Mouse (Mus musculus): Measurements from ENCODE around the gene Tnfrsf1b. TPM values are rescaled to one million over a fixed set of nuclear protein-coding genes. Genes with fewer than 3 reads are reported as not detected.

Tnfrsf1b gene
- polyA plus RNA-seq, 1 experiment from 2014 or later: 2.4 TPM

DNA sequence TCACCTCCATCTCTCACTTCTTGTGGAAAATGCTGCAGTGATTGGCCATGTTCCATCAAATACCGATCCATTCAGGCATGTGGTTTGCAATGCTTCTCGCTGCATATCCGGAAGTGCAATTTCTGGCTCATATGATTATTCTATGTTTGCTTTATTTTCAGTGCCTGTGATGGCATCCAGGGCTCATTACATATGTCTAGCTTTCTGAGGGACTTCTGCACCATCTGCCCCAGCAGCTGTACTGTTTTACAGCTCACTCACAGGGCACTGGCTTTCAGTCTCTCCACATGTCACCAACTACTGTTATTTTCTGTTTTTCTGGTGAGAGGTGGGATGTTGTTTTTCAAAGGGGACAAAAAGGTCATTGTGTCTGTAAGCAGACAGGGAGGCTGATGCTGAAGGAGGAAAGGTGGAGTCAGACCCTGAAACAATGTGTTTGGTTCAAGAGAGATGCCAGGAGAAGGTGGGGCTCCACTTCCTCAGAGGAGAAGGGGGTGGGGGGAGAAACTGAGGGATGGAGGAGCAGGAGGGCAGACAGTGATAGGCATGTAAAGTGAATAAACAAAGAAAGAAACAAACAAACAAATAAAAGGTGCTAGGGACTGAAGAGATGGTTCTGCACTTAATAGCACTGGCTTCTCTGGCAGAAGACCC, 38.8 kb downstream of the Tnfrsf1b start:
- Histone ChIP-seq H3K27me3 (ENCODE audit: control insufficient read depth, insufficient read depth, low read length) (no peaks in the 10 kb centered on the region), H3K4me1 (ENCODE audit: control insufficient read depth, insufficient read depth, low read length) (no peaks in the 10 kb centered on the region), H3K9ac (ENCODE audit: low read length) (no peak overlapping the region), H3K4me3 (ENCODE audit: low read depth, low read length) (no peak overlapping the region), H3K36me3 (ENCODE audit: control insufficient read depth, insufficient read depth, low read length) (no peaks in the 10 kb centered on the region), H3K27ac (ENCODE audit: low read depth, low read length) (no peak overlapping the region), H3K4me2 (no peak overlapping the region), H3K9me3 (ENCODE audit: control insufficient read depth, low read length) (no peaks in the 10 kb centered on the region)
- ATAC-seq (ENCODE audit: low FRiP score) (no peak), DNase-seq (ENCODE audit: low spot score, missing footprints) (no peak)
- WGBS: 96% methylated on average over 3 of the region's 3 CpGs

DNA sequence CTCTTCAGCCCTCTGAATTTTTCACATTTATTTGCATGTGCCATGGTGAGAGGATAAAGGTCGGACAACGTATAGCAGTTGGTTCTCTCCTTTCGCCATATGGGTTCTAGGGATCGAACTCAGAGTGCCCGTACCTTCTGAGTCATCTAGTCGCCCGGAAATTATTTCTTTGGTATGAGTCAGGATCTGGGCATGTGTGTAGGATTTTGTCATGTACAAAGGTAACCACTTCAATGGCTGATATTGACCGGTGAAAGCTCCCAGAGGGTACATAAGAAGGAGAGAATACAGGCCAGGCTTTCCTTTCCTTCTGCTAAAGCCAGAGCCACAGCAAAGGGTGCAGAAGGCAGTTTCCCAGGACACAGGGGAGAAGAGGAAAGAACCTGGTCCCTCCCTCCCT, 41.9 kb downstream of the Tnfrsf1b start:
- WGBS: 87% methylated on average over 8 of the region's 8 CpGs

DNA sequence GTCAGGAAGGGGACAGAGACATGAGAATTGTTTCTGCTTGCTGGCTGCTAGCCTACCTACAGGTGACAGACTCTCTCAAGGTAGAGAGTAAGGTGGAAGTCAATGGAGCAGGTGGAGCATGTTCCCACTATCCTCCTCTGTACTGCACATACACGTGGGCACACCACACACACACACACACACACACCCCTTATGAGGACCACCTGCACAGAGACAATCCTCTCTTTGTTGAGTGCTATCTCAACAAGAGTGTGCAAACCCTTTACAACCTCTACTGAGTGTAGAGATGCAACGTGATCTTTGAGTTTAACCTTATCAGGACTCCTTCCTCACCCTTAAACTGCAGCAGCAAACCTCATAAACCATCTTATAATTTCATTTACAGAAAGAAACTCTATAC, 43.4 kb downstream of the Tnfrsf1b start:
- ATAC-seq (ENCODE audit: low FRiP score): no peak
- Histone ChIP-seq H3K36me3 (ENCODE audit: control insufficient read depth, insufficient read depth, low read length) (no peaks in the 10 kb centered on the region), H3K4me2 (no peak overlapping the region), H3K27me3 (ENCODE audit: control insufficient read depth, insufficient read depth, low read length) (no peaks in the 10 kb centered on the region), H3K9ac (ENCODE audit: low read length) (no peak overlapping the region), H3K4me3 (ENCODE audit: low read depth, low read length) (no peak overlapping the region), H3K27ac (ENCODE audit: low read depth, low read length) (no peak overlapping the region), H3K4me1 (ENCODE audit: control insufficient read depth, insufficient read depth, low read length) (no peaks in the 10 kb centered on the region), H3K9me3 (ENCODE audit: control insufficient read depth, low read length) (no peaks in the 10 kb centered on the region)
- DNase-seq (ENCODE audit: low spot score, missing footprints): no peak
- WGBS: 74% methylated on average over 2 of the region's 2 CpGs

More for the DNA sequence above, 41.9 kb downstream of the Tnfrsf1b start:
- no peaks in the 10 kb centered on the region for H3K36me3 ChIP-seq (ENCODE audit: control insufficient read depth, insufficient read depth, low read length)
- no peak overlapping the region for H3K4me3 ChIP-seq (ENCODE audit: low read depth, low read length)
- H3K27ac ChIP-seq (ENCODE audit: low read depth, low read length): no peak overlapping the region
- no peak overlapping the region for H3K9ac ChIP-seq (ENCODE audit: low read length)
- H3K4me2 ChIP-seq: no peak overlapping the region
- DNase-seq (ENCODE audit: low spot score, missing footprints): no peak
- no peaks in the 10 kb centered on the region for H3K4me1 ChIP-seq (ENCODE audit: control insufficient read depth, insufficient read depth, low read length)
- no peaks in the 10 kb centered on the region for H3K9me3 ChIP-seq (ENCODE audit: control insufficient read depth, low read length)
- ATAC-seq (ENCODE audit: low FRiP score): no peak
- H3K27me3 ChIP-seq (ENCODE audit: control insufficient read depth, insufficient read depth, low read length): no peaks in the 10 kb centered on the region

DNA sequence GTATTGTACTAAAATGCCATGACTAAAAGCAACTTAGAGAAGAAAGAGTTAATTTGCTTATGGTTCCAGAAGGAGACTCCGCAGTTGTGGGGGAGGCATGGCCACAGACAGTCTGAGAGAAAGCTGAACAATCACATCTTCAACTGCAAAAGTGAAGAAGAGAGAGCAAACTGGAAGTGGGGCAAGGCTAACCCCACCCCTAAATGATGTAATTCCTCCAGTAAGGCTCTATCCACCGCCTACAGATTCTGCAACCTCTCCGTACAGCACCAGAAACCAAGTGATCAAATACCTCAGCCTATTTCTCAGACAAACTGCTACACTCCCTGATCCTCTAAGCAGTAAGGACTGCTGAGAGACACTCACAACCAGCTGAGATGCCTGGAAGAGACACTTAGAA, 45.2 kb downstream of the Tnfrsf1b start:
- Histone ChIP-seq H3K36me3 (ENCODE audit: control insufficient read depth, insufficient read depth, low read length) (no peaks in the 10 kb centered on the region), H3K4me2 (no peak overlapping the region), H3K4me3 (ENCODE audit: low read depth, low read length) (no peak overlapping the region), H3K27me3 (ENCODE audit: control insufficient read depth, insufficient read depth, low read length) (no peaks in the 10 kb centered on the region), H3K27ac (ENCODE audit: low read depth, low read length) (no peak overlapping the region), H3K9ac (ENCODE audit: low read length) (no peak overlapping the region), H3K4me1 (ENCODE audit: control insufficient read depth, insufficient read depth, low read length) (no peaks in the 10 kb centered on the region), H3K9me3 (ENCODE audit: control insufficient read depth, low read length) (no peaks in the 10 kb centered on the region)
- no peak for DNase-seq (ENCODE audit: low spot score, missing footprints)
- 90% methylated on average over 3 of the region's 3 CpGs for WGBS
- no peak for ATAC-seq (ENCODE audit: low FRiP score)

DNA sequence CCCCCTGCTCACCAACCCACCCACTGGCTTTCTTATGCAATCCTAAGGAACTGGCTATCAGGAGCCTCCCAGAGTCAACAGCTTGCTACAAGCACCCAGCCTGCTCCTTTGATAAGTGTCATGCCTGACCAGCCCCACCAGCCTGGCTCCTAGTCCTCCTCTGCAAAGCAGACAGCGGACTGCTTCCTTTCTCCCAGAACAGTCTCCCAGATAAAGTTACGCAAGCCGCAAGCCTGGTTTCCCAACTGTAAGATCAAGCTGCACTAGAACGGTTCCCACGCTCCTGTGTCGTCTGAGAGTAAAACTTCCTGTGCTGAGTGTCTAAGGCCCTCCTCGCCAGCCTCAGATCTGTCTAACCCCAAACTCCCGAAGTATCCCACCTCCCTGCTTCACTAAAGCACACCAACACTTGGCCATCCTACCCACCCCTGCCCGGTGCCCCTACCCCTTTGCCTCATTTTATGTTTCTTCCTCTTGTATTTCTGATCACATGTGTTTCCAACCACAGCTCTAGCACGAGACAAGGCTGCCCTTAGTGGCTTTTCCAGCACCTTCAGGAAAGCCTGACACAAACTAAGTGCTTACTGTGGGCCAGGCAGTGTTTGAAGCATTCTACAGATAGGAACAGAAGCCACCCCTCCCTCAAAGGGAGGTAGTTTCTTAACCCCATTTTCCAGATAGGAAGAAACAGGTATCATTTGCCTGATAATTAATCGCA, 46.5 kb downstream of the Tnfrsf1b start:
- H3K36me3 ChIP-seq (ENCODE audit: control insufficient read depth, insufficient read depth, low read length): no peaks in the 10 kb centered on the region
- no peaks in the 10 kb centered on the region for H3K4me1 ChIP-seq (ENCODE audit: control insufficient read depth, insufficient read depth, low read length)
- WGBS: 51% methylated on average over 11 of the region's 11 CpGs
- H3K9me3 ChIP-seq (ENCODE audit: control insufficient read depth, low read length): no peaks in the 10 kb centered on the region
- H3K27ac ChIP-seq (ENCODE audit: low read depth, low read length): no peak overlapping the region
- ATAC-seq (ENCODE audit: low FRiP score): no peak
- peak; percentile 81 for DNase-seq (ENCODE audit: low spot score, missing footprints)
- no peaks in the 10 kb centered on the region for H3K27me3 ChIP-seq (ENCODE audit: control insufficient read depth, insufficient read depth, low read length)
- H3K4me3 ChIP-seq (ENCODE audit: low read depth, low read length): no peak overlapping the region
- no peak overlapping the region for H3K9ac ChIP-seq (ENCODE audit: low read length)
- H3K4me2 ChIP-seq: no peak overlapping the region

DNA sequence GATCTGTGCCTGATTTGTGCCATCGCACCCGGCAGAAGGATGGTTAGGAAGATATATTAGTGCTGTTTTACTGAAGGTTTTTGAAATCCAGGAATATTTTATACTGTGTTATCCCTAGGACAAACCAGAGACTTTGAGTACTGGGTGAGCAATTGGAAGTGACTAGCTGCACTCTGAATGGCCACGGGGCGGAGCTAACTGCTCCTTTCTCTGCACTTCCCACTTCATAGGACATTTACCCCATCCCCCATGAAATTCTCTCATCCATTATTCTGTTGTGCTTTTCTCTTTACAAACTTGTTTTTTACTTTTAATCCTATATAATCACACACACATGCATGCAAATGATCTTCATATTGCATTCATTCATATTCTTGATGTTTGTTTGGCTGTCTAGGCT, 50.1 kb downstream of the Tnfrsf1b start:
- DNase-seq (ENCODE audit: low spot score, missing footprints) (no peak), ATAC-seq (ENCODE audit: low FRiP score) (no peak)
- WGBS: 87% methylated on average over 4 of the region's 4 CpGs

DNA sequence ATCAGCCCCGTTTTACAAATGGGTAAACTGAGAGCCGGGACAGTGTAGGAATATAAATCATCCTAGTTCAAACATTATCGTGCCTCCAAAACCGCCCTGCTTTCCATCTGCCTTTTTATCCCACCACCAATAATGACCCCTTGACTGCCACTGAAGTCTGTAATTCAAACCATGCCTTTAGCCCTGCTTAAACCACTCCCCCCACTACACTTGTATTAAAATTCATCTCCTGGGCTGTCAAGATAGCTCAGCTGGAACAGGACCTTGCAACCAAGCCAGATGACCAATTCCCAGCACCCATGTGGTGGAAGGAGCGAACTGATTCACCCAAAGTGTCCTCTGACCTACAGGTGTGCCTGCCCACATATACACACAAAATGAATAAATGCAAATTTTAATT, 51.5 kb downstream of the Tnfrsf1b start:
- Histone ChIP-seq H3K27ac (ENCODE audit: low read depth, low read length) (no peak overlapping the region), H3K36me3 (ENCODE audit: control insufficient read depth, insufficient read depth, low read length) (no peaks in the 10 kb centered on the region), H3K4me1 (ENCODE audit: control insufficient read depth, insufficient read depth, low read length) (peaks cover 7% of the 10 kb centered on the region), H3K9me3 (ENCODE audit: control insufficient read depth, low read length) (no peaks in the 10 kb centered on the region), H3K27me3 (ENCODE audit: control insufficient read depth, insufficient read depth, low read length) (no peaks in the 10 kb centered on the region), H3K4me2 (no peak overlapping the region), H3K4me3 (ENCODE audit: low read depth, low read length) (peak overlapping the region; percentile 91), H3K9ac (ENCODE audit: low read length) (no peak overlapping the region)
- ATAC-seq (ENCODE audit: low FRiP score) (no peak; the same call in 1 of the 2 replicates), DNase-seq (ENCODE audit: low spot score, missing footprints) (no peak)
- 22% methylated on average over 5 of the region's 5 CpGs for WGBS

More for the DNA sequence above, 50.1 kb downstream of the Tnfrsf1b start:
- H3K9ac ChIP-seq (ENCODE audit: low read length): no peak overlapping the region
- no peaks in the 10 kb centered on the region for H3K27me3 ChIP-seq (ENCODE audit: control insufficient read depth, insufficient read depth, low read length)
- no peaks in the 10 kb centered on the region for H3K9me3 ChIP-seq (ENCODE audit: control insufficient read depth, low read length)
- no peaks in the 10 kb centered on the region for H3K36me3 ChIP-seq (ENCODE audit: control insufficient read depth, insufficient read depth, low read length)
- H3K4me1 ChIP-seq (ENCODE audit: control insufficient read depth, insufficient read depth, low read length): peaks cover 7% of the 10 kb centered on the region
- no peak overlapping the region for H3K27ac ChIP-seq (ENCODE audit: low read depth, low read length)
- no peak overlapping the region for H3K4me3 ChIP-seq (ENCODE audit: low read depth, low read length)
- no peak overlapping the region for H3K4me2 ChIP-seq

DNA sequence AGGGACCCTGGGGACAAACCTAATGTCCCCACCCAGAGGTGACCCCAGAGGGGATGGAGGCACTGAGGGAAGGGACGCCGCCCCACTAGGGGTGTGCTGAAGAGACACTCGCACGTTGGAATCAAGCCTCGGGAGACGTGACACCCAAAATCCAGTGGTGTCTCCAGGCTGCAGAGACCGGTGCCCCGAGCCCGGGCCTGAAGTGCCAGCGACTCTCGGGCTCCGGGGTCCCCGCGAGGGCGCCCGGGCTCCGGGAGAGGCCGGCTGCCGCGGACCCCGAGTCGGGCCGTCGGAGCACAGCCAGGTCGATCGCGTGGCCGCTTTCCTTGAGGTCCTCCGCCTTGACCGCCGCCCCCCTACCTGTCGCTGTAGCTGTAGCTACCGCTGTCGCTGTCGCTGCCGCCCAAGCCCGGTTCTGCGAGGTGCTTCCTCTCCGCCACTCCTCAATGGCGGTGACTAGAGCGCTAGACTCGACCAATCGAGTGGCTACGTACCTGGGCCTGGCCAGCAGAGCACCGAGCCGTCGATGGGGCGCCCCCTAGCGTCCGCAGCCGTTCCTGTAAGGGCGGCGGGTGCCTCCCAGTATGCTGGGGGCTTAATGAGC, 52.0 kb downstream of the Tnfrsf1b start, which contains the start of gene Vps13d:
Gene Vps13d (minus strand): TSS at position 447 of the 604 bp plus-strand sequence.
- DNase-seq (ENCODE audit: low spot score, missing footprints) (peak; percentile 99), ATAC-seq (ENCODE audit: low FRiP score) (peak; percentile 95)
- WGBS: under 1% methylated on average over 53 of the region's 53 CpGs
- Histone ChIP-seq H3K4me3 (ENCODE audit: low read depth, low read length) (peak within 1 kb of the TSS; percentile 91), H3K27me3 (ENCODE audit: control insufficient read depth, insufficient read depth, low read length) (no peaks in the 10 kb centered on the region), H3K27ac (ENCODE audit: low read depth, low read length) (no peak within 1 kb of the TSS), H3K36me3 (ENCODE audit: control insufficient read depth, insufficient read depth, low read length) (no peaks in the 10 kb centered on the region), H3K4me2 (peak within 1 kb of the TSS; percentile 83), H3K9ac (ENCODE audit: low read length) (peak within 1 kb of the TSS; percentile 87), H3K4me1 (ENCODE audit: control insufficient read depth, insufficient read depth, low read length) (peaks cover 7% of the 10 kb centered on the region), H3K9me3 (ENCODE audit: control insufficient read depth, low read length) (no peaks in the 10 kb centered on the region)

DNA sequence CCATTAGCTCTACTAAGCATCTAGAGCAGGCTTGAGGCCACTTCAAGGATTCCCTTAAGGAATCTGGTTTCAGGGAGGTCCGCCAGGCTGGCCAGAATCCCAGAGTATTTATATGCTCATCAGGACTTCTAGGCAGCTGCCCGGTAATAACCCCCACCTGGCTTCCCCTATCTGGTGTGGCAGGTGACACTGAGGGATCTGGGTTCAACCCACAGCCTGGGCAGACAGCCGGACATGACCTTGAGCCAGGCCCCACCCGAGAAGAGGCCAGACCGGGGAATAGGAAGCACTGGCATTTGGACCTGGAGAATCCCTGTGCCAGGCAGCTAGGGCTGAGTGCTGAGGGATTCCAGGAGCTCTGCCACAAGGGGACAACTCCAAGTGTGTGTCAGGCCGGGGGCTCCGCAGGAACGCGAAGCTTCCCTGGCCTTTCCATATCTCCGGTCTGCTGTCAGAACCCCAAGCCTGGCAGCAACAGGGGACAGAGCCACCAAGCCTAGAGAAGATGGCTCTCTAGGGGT, 52.6 kb downstream of the Tnfrsf1b start:
- H3K27me3 ChIP-seq (ENCODE audit: control insufficient read depth, insufficient read depth, low read length): no peaks in the 10 kb centered on the region
- DNase-seq (ENCODE audit: low spot score, missing footprints) (peak; percentile 87), ATAC-seq (ENCODE audit: low FRiP score) (peak; percentile 30)
- H3K9me3 ChIP-seq (ENCODE audit: control insufficient read depth, low read length): no peaks in the 10 kb centered on the region
- WGBS: 2% methylated on average over 10 of the region's 10 CpGs
- no peak overlapping the region for H3K27ac ChIP-seq (ENCODE audit: low read depth, low read length)
- peak overlapping the region; percentile 91 for H3K4me3 ChIP-seq (ENCODE audit: low read depth, low read length)
- peak overlapping the region; percentile 83 for H3K4me2 ChIP-seq
- H3K4me1 ChIP-seq (ENCODE audit: control insufficient read depth, insufficient read depth, low read length): peaks cover 7% of the 10 kb centered on the region
- H3K36me3 ChIP-seq (ENCODE audit: control insufficient read depth, insufficient read depth, low read length): no peaks in the 10 kb centered on the region
- H3K9ac ChIP-seq (ENCODE audit: low read length): peak overlapping the region; percentile 87

All from midbrain, embryonic 11.5 days (tissue).